Mouse (Mus musculus): ENCODE data around the gene Gm19345. TPM values are rescaled to one million over a fixed set of nuclear protein-coding genes. Genes with fewer than 3 reads are reported as not detected.
A peak's percentile ranks its signal among the peaks of the same experiment; 100 is the strongest.

The Gm19345 gene
- total RNA-seq, 4 experiments from 2014 or later, result not detected

GRCm38 (mm10) chr7:19826756-19827155 is 25.0 kb upstream of the Gm19345 start:
- no peak for DNase-seq (ENCODE audit: low spot score in 2 of 2)

GRCm38 (mm10) chr7:19829694-19830093 is 22.1 kb upstream of the Gm19345 start:
- DNase-seq (ENCODE audit: low spot score in 2 of 2), result no peak

- DNase-seq (ENCODE audit: low spot score in 2 of 2), result peak; percentile 92 to 93
Measured at GRCm38 (mm10) chr7:19830682-19831156, 21.1 kb upstream of the Gm19345 start.

DNA sequence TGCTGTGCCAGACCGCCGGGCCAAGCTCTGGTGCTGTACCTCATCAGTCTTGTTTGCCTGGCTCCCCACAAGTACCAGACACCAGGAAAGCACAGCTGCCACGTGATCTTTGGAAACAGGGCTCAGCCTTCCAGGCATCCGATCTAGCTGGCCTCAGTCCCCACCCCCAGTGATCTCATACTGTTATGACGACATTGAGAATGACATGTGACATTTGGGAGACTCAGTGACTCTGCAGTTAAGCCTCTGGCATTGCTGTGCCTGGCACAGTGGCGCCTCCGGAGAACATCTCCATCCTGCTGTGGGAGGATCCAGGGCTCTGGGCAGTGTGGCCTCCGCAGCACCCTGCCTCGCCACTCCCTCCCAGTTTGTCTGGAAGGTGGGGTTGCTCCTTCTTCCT is 20.0 kb upstream of the Gm19345 start:
- DNase-seq (ENCODE audit: low spot score in 2 of 2), result no peak

- no peak for DNase-seq (ENCODE audit: low spot score in 2 of 2)
Measured at GRCm38 (mm10) chr7:19834055-19834454, 17.7 kb upstream of the Gm19345 start.

DNA sequence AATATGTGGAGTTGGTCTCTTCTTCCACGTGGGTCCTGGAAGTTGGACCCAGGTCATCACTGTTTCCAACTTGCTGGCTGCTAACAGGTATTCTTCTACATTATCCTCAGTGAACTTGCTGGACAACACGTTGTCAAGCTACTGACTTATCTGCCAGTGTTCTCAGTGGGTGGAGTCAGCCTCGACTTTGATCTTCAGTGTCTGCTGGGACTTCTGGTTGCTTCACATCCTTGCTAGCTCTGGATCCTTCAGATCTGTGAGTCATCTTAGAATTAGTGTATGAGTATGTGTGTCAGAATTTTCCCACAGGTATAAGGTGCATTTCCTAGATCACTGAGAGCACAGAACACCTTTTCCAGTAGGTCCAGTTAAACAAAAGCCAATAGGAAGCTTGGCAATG is 15.0 kb upstream of the Gm19345 start:
- DNase-seq (ENCODE audit: low spot score in 2 of 2), result no peak

DNA sequence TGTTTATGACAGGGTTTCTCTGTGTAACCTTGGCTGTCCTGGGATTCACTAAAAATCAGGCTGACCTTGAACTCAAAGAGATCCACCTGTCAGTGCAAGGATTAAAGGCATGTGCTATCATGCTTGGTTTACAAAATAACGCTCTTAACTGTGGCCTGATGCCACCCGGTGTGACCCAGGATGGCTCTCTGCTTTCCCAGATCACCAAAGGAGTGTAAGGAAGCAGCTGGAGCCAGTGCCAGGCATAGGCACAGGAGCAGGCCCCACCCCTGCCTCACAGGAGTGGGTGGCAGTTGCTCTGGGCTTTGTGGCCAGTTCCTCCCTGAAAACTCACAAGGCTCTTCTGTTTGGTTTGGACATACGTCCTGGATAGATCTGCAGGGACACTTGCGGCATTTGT is 11.4 kb upstream of the Gm19345 start:
- no peak for DNase-seq (ENCODE audit: low spot score in 2 of 2)

DNA sequence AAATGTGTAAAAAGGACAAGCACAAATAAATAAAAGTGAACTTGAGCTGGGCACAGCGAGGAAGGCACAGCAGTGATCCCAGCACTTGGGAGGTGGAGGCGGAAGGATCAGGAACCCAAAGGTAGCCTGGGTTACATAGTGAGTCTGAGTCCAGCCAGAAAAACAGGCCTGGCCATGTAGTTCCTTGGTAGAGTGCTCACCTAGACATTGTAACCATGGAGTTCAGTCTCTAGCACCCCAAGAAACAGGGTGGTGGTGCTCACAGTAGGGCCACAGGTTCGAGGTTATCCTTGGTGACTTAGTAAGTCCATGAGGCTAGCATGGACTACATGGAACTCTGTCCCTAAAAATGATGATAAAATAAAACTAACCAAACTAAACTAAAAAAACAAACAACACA is 10.9 kb upstream of the Gm19345 start:
- DNase-seq (ENCODE audit: low spot score in 2 of 2), result no peak

DNA sequence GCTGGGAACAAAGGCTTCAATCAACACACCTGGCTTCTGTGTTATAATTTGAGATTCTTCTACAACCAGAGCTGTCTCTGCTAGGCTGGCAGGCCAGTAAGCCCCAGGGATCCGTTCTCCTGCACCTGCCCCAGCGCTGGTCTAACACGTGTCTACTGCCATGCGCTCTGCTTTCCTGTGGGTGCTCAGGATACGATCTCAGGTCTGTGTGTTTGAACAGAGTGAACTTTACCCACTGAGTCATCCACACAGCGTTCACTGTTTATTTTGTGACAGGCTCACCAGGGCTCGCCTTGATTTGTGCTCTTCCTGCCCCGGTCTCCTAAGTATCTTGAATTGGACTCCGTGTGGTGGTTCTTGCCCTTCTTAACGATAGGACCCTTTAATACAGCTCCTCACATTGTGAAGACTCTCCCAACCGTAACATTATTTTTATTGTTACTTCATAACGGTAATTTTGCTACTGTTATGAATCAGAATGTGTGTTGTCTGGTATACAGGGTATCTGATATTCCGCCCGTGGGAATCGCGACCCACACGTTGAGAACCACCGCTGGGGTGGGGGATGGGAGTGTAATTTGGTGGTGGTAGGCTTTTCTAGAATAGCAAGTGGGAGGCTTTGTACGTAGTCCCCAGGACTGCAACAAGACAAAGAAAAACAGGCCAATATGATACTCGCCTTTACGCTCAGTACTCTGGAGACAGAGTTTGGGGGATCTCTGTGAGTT is 10.0 kb upstream of the Gm19345 start:
- DNase-seq (ENCODE audit: low spot score in 2 of 2), result no peak

DNA sequence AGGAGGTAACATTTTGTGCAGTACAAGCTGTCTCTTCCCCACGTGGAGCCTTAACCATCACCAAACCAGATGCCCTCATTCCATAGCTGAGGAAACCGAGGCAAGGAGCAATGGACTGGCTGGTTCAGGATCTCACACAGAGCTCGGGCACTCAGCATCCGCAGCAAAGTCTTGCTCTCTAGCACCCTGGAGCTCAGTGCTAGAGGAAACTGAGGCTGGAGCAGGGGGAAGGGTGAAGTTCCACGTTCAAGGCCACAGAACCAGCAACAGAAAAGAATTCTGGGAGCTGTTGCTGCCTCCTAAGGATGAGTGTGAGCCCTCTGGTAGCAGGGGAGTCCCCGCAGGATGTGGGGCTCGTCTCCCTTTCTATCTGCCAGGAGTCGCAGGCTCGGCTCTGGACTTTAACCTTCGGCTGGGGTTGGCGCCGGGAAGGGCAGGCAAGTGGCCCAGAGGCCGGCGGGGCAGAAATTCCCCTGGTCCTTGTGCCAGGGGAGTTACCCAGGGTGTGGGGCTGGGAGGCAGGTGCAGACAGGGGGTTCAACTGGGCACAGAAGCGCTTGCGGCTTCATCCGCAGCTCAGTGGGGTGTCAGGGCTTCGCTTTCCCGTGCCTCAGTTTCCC is 8.8 kb upstream of the Gm19345 start:
- DNase-seq (ENCODE audit: low spot score in 2 of 2), result no peak

DNA sequence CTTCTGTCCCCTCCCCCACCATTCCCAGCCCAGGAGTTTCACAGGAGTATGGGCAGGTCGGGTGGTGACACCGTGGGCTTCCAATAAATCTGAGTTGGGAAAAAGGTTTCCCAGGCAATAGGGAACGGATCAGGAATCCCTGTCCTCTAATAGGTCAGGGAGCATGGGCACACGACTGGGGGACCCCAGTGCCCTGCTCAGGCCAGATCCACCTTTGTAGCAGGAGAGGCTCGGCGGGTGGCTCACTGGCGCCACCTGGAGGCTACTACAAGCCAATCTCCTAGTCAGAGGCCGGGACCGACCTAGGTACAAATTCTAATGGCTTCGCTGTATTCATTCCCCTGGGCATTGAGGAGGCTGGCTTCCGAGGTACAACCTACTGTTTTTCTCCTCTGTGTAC is 8.2 kb upstream of the Gm19345 start:
- peak; percentile 43 to 61 for DNase-seq (ENCODE audit: low spot score in 2 of 2)

DNA sequence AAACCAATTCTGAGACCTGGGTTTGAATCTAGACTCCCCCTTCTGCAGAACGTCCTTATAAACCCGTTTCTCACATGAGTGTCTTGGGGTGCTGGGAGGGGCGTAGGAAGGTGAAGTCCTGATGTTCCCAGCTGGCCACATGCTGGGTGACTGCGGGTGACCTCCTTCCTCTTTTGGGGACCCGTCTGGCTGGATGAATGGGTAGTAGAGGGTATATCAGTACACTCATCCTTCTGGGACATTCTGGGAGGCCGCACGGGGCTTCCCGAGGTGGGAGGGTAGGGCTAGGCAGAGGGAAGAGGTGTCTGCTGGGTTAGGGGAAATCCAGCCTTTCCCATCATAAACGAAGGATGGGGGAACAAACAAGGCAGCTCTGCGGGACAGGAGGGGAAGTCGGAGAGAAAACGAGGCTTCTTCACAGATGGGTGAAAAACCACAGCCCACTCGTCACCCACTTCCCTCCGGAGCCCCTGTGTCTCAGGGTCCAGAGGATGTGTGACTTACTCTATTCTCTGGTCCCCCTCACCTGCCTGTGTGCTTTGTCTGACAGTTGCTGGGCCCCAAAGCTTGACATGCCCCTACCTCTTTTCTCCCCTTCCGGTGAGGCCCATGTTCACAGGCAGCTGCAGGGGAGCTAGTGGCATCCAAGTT is 7.2 kb upstream of the Gm19345 start:
- DNase-seq (ENCODE audit: low spot score in 2 of 2), result no peak

DNA sequence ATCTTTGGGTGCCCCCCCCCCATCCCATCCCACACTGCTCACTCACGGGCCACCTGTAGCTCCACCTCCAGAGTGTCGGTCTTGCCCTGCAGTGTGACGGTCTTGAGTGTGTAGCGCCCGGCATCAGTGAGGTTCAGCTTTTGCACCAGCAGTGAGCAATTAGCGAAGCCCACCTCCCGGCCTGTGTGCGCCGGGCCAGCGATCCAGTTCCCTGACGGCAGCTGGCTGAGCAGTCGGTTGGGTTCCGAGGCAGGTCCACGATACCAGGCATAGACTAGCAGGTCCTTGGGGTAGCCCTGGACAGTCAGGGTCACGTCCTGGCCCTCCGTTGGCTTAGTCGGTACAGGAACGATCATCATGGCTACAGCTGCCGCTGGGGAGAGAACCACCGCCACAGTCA is 1.7 kb downstream of the Gm19345 start:
- DNase-seq (ENCODE audit: low spot score in 2 of 2), result no peak

- no peak for DNase-seq (ENCODE audit: low spot score in 2 of 2)
Measured at GRCm38 (mm10) chr7:19855663-19856062, 3.9 kb downstream of the Gm19345 start.

DNA sequence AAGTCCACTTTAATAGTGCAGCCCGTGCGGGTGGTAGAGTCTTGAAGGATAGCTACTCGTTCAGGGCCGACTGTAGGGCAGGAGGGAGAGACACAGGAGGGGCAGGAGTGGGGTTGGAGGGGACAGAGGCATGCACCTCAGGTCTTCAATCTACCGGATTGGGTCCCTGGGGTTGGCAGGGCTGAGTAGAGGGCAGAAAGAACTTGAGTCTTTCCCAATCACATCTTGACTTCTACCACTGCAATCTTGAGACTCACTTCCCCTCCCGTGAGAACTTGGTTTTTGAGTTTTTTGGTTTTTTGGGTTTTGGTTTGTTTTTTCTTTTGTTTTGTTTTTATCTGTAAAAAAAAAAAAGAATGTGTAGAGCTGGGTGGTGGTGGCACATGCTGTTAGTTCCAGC is 4.5 kb downstream of the Gm19345 start:
- DNase-seq (ENCODE audit: low spot score in 2 of 2), result no peak

DNA sequence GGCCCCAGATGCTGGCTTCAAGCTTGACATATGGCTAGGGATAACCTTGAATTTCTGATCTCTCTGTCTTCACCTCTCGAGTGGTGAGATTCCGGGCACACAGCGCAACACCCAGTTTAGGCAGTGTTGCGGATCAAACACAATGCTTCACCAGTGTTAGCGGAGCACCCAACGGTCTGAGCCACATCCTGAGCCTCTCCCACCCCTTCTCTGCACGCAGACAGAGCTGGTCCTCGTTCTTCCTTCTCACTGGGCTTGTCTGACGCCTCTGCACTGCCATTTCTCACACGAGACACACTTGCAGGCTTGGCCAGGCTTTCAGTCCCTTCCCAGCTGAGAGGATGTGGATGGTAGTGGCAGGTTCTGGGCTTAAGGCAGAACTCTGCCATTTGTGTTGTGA is 7.9 kb downstream of the Gm19345 start:
- DNase-seq (ENCODE audit: low spot score in 2 of 2), result no peak

DNA sequence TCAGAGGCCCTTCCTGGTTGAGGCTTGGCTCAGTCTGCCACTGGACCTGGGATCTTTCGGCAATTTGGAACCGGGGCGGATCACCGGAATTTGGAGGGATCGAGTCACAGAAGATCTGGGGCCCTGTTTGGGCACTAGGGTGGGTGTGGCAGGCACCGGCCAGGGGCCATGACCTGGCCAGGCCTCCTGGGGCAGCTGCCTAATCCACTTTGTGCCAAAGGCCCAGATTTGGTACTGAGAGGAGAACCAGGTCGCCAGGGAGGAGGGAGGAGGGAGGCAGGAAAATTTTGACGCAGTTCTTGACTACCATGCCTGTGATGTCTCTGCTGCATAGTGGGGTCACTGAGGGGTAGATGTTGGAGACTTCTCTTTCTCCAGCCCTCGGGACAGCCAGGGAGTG is 9.4 kb downstream of the Gm19345 start, which contains the start of gene Ceacam16:
Gene Ceacam16, minus strand, starts transcription at position 101 of the 400 bp plus-strand sequence.
- no peak for DNase-seq (ENCODE audit: low spot score in 2 of 2)

GRCm38 (mm10) chr7:19864241-19864640 is 12.4 kb downstream of the Gm19345 start:
- DNase-seq (ENCODE audit: low spot score in 2 of 2), result no peak

GRCm38 (mm10) chr7:19865246-19866036 is 13.6 kb downstream of the Gm19345 start:
- no peak for DNase-seq (ENCODE audit: low spot score in 2 of 2)

- no peak for DNase-seq (ENCODE audit: low spot score in 2 of 2)
Measured at GRCm38 (mm10) chr7:19866490-19866889, 14.7 kb downstream of the Gm19345 start.

- DNase-seq (ENCODE audit: low spot score in 2 of 2), result no peak
Measured at GRCm38 (mm10) chr7:19867751-19868399, 16.1 kb downstream of the Gm19345 start.

Data from gastrocnemius, adult 8-10 months (tissue).